Mouse (Mus musculus): ENCODE measurements around the gene Cant1.
A peak's percentile ranks its signal among the peaks of the same experiment; 100 is the strongest.

The Cant1 gene

GRCm38 (mm10) chr11:118418834-118419504 is at the start of gene Cant1:
Cant1 (minus strand) TSS chr11:118419086.
- DNase-seq, result peak; percentile 93 to 97

- no peak for DNase-seq
These were observed 48.7 kb upstream of the Cant1 start for GRCm38 (mm10) chr11:118467441-118468035.

- peak in 1 of 2 experiments; percentile 21 for DNase-seq
These were observed 41.4 kb upstream of the Cant1 start for GRCm38 (mm10) chr11:118460280-118460679.

GRCm38 (mm10) chr11:118459536-118459935 is 40.6 kb upstream of the Cant1 start:
- no peak for DNase-seq

- peak in 1 of 2 experiments; percentile 36 for DNase-seq
These were observed 40.2 kb upstream of the Cant1 start for GRCm38 (mm10) chr11:118459051-118459450.

GRCm38 (mm10) chr11:118456937-118457336 is 38.1 kb upstream of the Cant1 start:
- no peak for DNase-seq

- DNase-seq, result no peak
These were observed 36.9 kb upstream of the Cant1 start for GRCm38 (mm10) chr11:118455788-118456187.

GRCm38 (mm10) chr11:118453886-118454671 is 35.2 kb upstream of the Cant1 start:
- DNase-seq, result no peak

- no peak for DNase-seq
These were observed 34.1 kb upstream of the Cant1 start for GRCm38 (mm10) chr11:118452955-118453354.

GRCm38 (mm10) chr11:118451211-118451610 is 32.3 kb upstream of the Cant1 start:
- no peak for DNase-seq

GRCm38 (mm10) chr11:118448385-118448784 is 29.5 kb upstream of the Cant1 start:
- no peak for DNase-seq

- DNase-seq, result no peak
These were observed 28.5 kb upstream of the Cant1 start for GRCm38 (mm10) chr11:118447346-118447745.

- DNase-seq, result peak; percentile 25 to 58
These were observed 27.0 kb upstream of the Cant1 start for GRCm38 (mm10) chr11:118445843-118446242.

- DNase-seq, result peak in 1 of 2 experiments; percentile 64
These were observed 24.5 kb upstream of the Cant1 start for GRCm38 (mm10) chr11:118443201-118443970.

GRCm38 (mm10) chr11:118442691-118443090 is 23.8 kb upstream of the Cant1 start:
- no peak for DNase-seq

GRCm38 (mm10) chr11:118438665-118439414 is 20.0 kb upstream of the Cant1 start:
- DNase-seq, result no peak

GRCm38 (mm10) chr11:118436471-118436935 is 17.6 kb upstream of the Cant1 start:
- no peak for DNase-seq

- no peak for DNase-seq
These were observed 15.2 kb upstream of the Cant1 start for GRCm38 (mm10) chr11:118434093-118434492.

- no peak for DNase-seq
These were observed 14.5 kb upstream of the Cant1 start for GRCm38 (mm10) chr11:118433398-118433868.

GRCm38 (mm10) chr11:118431100-118431948 is 12.4 kb upstream of the Cant1 start:
- DNase-seq, result no peak

All from spleen, adult 18-20 months (tissue).